Mouse (Mus musculus) adrenal gland, postnatal 10 days (tissue): ENCODE data around the gene Snx5. TPM values are rescaled to one million over a fixed set of nuclear protein-coding genes. Genes with fewer than 3 reads are reported as not detected.

Experiments used
- DNase-seq: peaks from one replicate; pipeline ENCODE4 v3.0.0; 2021; ENCODE audit warnings: mixed read lengths
- long read RNA-seq, 2 experiments: library from polyadenylated mRNA; stranded (forward); transcript quantifications; one replicate each; pipeline ENCODE4 v2.0.0; 2021
- total RNA-seq, 2 experiments: library from RNA; stranded (reverse); gene quantifications; 2 replicates each; pipeline ENCODE4 v1.2.3; 2021

The Snx5 gene
- total RNA-seq = 10 to 100 TPM; 93.5 to 97.0 TPM
- long read RNA-seq, experiment 1, transcript Snx5-201 (13 exons, 2,419 nt) = major isoform, 120 of 186 reads
- long read RNA-seq, experiment 1, transcript Snx5-202 (14 exons, 2,512 nt) = minor isoform, 35 of 186 reads
- long read RNA-seq, experiment 1, partial matches to known transcripts = 9 of 186 reads
- long read RNA-seq, experiment 1, other reads (novel, unspliced or antisense) = 20 of 186 reads
- long read RNA-seq, experiment 2, transcript Snx5-201 (13 exons, 2,419 nt) = major isoform, 44 of 77 reads
- long read RNA-seq, experiment 2, transcript Snx5-202 (14 exons, 2,512 nt) = minor isoform, 14 of 77 reads
- long read RNA-seq, experiment 2, partial matches to known transcripts = 3 of 77 reads
- long read RNA-seq, experiment 2, other reads (novel, unspliced or antisense) = 16 of 77 reads

DNA sequence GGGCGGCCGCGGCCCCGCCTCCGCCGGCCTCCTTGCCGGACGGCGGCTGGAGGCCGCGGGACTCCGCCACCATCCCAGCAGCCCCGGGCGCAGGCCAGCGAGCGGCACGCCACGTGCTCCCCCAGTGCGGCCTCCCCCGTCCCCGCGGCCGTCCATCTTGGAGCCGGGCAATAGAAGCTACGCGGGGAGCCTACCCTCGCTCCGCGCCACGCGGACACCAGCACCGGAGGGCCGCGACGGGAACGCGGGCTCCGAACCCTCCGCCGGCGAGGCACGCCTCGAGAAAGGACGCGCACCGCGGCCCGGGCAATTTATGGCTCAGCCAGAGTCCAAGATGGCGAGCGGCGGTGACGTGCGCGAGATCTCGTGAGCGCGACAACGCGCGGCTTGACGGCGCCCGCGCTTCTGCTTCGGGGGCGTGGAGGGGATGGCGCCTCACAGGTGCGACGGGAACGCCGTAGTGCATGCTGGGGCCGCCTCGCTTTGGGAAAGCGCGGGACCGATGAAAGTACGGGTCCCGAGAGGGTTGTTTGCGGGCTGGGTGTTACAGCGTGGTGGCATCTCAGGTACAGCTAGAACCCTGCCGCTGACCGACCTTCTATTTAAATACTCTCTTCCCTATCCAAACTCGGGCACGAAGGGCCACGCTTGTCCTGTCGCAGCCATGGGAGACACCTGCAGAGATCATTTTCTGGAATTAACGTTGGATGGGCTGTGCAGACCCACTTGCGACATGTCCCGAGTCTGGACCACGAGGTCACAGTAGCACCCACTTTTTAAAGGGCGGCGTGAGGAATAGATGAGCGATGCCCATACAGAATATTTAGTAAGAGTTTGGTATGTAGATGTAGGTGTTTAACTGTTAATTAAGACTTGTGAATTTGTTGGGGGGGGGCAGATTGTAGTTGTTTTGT lies at the start of gene Snx5, which contains the start of gene Mgme1:
TSS of gene Snx5 (minus strand) at position 400 of the 914 bp plus-strand sequence.
TSS of gene Mgme1 (plus strand) at position 157 of the 914 bp plus-strand sequence.
- DNase-seq = peak; percentile 94

DNA sequence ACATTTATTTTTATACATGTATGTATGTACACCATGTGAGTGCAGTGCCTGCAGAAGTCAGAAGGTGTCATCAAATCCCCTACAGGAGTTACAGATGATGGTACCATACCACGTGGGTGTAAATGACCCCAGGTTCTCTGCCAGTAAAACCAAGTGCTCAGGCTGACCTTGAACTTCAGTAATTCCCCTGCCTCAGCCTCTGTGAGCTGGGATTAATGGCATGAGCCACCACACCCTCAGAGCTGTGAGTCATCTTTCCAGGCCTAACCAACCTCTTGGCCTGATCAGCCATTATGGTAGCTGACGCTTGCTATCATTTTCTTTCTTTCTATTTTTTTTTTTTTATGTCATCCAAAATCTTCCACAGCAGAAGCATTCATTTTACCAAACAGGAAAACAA lies 40.7 kb upstream of the Snx5 start:
- DNase-seq = no peak

DNA sequence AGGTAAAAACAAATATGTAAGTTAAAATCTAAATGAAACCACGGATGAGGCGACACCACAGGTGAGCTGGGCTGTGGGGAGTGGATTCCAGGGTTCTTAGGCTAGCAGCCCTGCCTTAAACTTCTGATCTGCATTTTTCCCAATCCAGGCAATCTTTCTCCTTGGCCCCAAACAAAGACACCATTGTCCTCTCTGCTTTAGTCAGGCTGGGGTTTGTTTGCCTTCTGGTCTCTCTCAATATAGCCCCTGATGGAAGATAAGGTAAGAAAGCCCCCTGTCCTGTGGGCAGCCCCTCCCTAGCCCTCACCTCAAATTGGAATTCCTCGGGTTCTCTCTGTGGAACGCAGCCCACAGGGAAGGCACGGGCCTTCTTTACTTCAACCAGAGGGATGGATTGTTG lies 39.6 kb upstream of the Snx5 start:
- DNase-seq = no peak

DNA sequence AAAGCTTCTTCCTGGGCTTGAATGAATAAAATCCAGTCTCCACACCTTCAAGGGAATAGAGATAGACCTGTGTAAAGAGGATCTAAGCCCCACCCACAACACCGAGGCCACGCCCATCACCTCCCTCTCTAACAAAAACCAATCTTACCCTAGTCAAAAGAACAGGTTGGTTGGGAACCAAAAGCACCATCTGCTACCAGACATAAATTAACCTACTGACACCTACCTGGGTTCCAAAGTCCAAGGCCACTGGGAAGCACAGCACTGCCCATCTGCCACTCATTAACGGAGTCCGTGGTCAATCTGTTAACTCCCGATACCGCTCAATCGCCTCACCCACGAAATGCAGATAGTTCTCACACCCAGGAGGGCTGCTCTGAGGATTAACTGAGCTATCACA lies 37.9 kb upstream of the Snx5 start:
- DNase-seq = no peak

DNA sequence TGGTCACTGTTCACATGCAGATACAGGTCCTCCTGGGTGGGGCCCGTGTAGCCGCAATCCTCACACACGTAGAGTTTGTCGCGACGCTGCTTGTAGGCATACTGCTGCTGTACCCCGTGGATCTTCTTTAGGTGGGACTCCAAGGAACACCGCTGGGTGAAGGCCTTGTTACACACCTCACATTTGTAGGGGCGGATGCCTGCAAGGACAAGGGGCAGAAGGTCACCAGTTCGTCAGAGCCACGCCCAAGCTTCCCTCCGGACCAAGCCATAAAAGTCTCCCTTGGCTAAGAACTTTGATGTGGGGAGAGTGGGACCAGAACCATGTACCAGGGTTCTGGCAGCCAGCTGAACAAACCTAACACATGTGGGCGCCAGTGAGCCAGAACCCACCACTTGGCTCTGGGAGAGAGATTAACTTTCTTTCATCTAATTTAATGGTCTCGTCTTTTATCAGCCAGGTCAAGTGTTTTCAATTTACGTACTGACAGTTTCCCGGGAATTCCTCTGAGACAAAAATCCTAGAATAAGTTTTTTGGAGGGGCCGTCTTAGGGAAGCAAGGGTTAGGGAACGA lies 35.1 kb upstream of the Snx5 start:
- DNase-seq = peak; percentile 16

DNA sequence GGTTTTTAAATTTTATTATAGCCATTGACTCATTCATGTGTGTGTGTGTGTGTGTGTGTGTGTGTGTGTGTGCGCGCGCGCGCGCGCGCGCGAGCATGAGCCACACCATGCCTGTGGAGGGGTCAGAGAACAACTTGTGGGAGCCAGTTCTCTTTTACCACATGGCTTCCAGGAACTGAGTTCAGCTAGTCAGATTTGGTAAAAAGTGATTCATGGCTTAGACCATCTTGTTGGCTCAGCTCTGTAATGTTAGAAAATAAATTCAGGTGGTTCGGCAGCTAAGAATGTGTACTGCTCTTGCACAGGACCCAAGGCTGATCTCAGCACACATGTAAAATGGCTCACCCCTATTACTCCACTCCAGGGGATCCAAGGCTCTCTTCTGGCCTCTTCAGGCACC lies 30.4 kb upstream of the Snx5 start:
- DNase-seq = no peak

DNA sequence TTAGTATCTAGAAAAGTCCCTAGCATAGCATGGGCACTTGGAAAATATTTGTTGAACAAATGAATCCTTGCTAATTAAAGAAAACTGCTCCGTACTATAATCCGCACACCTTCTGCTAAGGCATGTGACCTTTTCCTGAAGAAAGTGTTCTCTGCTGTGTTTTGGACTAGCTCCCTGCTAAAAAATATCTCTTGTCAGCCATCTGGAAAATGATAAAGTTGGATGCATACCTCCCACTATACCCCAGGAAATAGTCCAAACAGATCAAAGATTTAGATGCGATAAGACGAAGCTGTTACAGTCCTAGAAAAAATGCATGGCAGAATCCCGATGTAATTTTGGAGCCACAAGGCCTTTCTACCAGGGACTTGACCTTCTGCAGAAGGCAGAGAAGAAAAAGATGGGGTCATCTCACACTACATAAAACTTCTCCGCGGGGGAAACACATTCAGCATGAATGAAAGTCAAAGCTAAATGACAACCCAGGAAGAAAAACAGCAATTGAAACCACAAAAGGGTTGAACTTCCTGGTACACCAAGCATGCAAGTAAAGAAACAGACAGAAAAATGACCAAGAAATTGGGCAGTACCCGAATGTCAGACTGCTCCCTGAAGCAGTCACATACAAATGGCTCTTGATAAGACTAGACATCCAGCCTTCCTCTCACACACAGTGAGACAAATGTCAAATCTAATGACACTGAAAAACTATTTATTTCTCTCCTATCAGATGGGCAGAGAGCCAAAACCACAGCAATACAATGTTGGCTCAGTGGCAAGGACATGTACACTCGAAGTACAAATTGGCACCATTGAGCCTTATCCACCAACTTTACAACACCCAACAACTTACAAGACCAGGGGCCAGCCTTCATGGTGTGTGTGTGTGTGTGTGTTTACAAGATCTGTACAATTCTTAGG lies 29.3 kb upstream of the Snx5 start:
- peak; percentile 49 for DNase-seq

DNA sequence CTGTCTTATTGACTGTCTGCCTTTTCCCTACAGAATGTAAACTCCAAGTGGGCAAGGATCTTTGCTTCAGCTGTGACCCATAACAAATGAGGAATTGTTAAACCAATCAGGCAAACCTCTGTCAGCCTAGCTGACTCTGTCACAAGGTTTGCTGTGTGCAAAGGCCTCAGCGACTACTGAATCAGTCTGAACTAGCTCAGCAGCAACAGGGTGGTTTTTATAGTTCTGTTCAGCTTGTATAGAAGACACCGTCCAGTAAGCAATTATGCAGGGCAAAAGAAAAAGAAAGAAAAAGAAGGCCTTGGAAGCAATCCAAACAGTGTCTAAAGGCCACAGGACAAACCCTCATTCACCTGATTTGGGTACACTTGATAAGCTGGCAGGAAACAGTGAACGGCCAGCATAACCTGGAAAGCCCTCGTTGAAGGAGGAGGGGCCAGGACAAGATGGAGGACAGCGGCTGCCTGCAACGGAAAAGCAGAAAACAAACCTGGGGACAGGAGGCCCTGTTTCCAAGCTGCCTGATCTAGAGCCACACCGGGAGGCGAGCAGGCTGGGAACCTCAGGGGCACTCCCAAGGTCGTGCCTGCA lies 24.5 kb upstream of the Snx5 start:
- no peak for DNase-seq

DNA sequence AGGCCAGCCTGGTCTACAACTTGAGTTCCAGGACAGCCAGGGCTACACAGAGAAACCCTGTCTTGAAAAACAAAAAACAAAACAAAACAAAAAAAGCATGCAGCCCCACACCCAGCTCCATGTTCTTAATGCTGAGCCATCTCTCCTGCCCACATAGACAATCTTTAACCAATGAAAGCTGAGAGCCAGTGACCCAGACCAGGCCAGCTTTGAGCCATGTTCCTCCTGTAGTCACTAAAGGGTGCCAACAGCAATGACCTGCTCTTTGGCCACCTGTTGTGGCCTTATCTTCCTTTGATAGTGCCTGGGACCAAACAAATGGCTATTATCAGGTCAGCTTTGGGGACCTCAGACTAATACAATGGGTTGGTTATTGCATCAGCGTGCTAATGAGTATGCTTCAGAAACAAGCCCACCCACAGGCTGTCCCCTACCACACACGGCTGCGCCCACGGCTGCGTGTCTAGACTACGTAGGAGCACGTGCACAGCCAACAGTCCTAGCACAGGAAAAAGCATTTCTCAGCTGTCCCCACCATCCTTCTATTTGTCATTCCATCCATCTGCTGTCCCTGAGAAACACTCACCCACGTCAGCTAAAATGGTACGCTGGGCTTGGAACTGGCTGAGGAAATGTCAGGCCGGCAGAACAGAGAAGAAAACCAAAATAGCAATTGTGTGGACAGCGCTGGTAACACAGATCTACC lies 21.0 kb upstream of the Snx5 start:
- no peak for DNase-seq

DNA sequence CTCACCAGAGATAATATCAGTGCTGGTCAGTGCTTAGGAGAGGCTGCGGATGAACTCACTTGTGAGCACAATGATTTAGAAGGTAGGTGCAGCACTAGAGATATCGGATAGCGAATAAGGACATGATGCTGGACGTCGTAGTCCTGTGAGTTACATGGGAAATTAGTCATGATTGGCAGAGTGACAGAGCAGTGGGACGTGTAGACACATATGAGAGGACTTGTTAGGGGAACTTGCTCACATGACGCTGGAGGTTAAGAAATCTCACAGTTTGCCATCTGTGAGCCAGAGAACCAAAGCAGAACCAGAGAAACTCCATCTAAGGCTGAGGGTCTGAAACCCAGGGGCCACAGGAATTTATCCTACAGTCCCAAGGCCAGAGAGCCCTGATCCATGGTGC lies 19.6 kb upstream of the Snx5 start:
- DNase-seq = no peak

DNA sequence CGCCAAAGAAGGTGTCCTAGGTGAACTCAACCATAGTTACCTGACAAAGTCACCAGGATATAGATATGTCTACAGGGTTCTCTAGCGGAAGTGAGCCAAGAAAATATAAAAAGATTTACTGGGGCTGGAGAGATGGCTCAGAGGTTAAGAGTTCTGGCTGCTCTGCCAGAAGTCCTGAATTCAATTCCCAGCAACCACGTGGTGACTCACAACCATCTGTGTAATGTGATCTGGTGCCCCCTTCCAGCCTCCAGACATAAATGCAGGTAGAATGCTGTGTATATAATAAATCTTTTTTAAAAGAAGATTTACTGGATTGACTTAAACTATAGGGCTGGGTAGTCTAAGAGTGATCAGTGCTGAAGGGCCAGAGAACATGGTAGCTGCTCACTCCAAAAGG lies 10.7 kb upstream of the Snx5 start:
- no peak for DNase-seq

DNA sequence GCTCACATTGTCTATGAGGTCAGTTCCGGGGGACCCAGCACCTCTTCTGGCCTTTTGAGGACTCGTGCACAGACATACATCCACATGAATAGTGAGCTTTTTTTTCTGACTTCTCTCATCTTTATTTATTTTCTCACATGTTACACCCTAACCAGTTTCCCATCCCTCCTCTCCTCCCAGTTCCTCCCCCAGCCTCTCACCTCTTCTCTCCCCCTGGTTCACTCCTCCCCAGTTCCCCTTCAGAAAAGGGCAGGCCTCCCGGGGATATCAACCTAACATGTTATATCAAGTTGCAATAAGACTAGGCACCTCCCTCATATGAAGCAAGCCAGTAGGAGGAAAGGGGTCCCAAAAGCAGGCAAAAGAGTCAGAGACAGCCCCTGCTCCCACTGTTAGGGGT lies 9.9 kb upstream of the Snx5 start:
- no peak for DNase-seq

DNA sequence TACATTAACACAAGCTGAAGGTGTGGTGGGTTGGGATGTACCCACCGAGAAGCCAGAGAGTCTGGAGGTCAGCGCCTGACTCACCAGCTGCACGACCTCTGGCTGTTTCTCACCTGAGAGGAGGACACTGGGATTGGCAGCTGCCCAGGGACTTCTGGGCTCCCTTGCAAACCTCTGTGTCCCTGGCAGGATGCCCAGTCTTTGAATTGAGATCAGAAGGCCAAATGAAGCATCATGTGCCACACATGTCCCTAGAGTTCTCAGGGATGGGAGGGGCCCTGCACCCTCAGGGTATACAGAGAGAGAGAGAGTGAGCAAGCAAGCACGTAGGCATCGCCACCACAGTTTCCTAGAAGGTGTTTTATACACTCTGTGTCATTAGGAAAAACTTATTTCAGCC lies 9.0 kb upstream of the Snx5 start:
- peak; percentile 93 for DNase-seq

DNA sequence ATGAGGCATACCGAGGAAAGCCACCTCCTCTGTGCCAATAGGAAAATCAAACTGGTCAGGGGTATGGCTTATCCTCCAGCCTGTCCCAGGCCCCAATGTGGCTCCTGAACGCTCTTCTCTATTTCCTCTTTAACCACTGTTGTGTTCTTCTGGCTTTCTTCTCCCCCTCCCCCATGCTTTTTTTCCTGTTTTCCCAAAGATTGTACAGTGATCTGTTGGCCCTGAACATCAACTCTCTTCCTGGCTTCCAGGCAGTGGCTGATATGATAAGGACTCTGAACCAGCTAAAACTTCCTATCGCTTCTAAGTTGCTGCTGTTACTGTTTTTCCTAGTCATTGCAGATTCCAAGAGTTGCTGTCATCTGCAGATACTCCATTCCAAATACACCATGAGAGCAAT lies 6.2 kb upstream of the Snx5 start:
- no peak for DNase-seq

DNA sequence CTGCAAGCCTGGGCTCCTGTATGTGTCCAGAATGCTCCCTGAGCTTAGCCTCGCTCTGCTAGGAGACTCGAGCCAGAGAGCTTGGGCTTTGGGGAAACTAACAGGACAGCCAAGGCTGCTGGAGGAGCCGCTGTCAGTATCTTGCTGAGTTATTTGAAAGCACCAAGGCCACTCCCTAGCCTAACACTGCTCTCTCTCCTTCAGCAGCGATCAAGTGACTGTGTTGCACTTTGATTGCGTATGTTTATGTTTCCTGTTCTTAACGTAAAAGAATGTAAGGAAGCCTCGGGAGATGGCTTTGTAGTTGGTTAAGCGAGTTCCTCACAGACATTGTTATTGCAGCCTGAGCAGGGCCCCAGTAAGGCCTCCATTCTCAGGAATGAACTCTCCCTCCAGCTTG lies 4.0 kb upstream of the Snx5 start:
- peak; percentile 67 for DNase-seq

DNA sequence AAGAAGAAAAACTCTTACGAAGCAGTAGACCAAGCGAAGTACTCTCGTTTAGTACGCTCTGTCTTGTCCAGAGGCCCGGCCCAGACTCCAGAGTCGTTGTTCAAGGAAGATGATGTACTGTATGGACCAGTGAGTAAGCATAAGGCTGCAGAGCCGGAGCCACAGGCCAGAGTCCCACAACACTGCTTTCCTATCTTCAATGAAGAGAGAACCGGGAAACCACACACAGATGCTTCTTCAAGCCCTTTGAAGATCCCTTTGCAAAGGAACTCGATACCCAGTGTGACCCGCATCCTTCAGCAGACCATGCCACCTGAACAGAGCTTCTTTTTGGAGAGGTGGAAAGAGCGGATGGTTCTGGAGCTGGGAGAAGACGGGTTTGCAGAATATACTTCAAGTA lies 1.4 kb upstream of the Snx5 start:
- no peak for DNase-seq

DNA sequence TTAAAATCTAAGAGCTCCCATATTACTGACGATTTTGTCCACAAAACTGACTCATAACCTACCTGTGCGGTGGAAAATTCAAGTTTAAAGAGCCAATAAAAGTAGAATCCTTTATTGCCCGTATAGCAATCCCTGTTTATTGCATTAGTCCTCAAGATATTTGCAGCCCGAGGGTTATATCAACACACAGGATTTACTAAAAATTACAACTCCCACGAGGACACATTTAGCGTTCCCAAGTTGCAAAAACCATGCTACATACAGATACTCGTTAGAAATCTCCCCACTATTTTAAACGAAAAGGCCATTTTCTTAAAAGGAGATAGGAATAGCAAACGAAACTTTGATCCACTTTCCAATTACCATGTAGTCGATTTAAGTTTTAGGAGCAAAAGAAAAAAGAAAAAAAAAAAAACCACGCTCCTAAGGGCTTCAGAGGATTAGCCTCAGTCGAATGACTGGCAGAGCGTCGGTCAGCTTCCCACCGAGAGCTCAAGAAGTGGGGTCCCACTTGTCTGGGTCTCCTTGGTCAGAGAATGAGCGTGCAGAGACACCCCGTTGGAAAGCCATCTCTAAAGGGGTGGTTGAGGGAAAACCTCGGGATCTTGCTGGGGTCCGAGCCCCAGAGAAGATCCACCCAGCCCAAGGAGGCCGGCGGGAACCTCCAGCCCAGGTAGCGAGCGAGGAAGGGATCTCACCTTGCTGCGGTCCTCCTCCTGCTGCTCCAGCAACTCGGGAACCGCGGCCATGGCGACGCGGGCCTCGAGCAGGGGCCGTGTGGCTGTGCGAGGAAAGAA lies 829 bp downstream of the Snx5 start:
- no peak for DNase-seq

DNA sequence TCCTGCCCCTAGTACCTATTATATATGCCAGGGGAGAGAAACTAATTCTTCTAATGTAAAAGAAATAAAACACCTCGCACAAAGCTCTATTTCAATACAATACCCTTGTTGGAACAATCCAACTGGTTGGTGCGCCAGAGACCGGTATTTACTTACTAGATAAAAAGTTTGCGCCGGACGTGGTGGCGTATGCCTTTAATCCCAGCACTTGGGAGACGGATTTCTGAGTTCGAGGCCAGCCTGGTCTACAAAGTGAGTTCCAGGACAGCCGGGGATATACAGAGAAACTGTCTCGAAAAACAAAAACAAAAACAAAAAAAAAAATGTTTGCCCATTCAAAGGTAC lies 1.4 kb downstream of the Snx5 start:
- no peak for DNase-seq

DNA sequence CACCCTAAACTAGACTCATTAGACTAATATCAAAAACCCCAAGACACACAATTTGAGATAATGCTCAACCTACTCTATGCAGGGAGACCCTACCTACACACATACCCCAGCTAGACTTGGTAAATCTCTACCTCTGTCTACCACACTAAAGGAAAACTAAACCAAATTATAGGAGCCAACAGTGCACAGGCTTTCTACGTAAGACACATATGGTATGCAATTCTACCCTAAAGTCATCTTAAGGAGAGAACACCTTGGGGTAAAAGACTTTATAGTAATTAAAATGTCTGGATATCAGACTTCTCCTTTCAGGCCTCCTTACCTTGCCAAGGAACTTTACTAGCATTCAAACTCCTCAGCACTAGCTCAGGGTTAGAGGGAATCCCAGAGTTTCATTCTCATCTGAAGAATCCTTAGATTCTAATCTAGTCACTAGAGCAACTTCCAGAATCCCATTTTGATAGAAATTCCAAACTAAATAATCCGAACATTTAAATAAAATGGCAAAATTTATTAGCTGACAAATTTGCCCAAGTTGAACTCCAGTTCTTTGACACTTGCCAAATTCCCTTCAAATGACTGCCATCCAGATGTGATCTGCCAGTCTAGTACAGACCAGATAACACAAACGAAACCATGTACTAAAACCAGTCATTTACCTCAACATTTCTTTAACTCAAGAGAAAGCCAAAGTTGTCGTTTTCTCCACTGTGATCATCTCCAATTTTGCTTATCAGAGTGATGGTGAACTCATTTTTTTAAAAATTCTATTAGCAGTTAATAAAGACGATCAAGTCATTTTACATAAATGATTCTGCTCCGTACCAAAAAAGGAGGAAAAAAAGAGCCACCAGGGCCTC lies 2.0 kb downstream of the Snx5 start:
- DNase-seq = no peak
